Comparison of ENCODE assay signal across 9 mouse cellular contexts in the genomic region with DNA sequence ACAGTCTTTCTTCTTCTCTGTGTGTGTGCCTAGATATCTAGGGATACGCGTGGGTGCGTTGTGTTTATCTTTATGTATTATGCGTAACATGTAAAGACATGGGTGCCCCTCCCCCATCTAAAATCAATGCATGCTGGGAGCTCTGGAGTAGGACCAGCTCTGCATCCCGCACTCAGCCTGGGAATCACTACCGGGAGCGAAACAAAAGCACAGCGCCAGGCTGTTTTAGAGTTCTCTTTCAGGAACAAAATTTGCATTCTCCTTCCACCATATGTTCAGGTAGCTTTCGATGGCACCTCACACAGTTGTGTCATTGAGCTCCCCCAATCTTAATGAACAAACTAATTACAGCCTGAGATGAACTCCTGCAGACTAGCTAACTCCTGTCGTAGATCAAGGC.
"Had no signal": no experiment of that assay in that cellular context is flagged by ENCODE, and none has a peak within 500 bp of the region (broad histone marks: within the 10 kb centered on the region; RNA-seq: fewer than 3 reads in every experiment).

No protein-coding gene starts in this region.

- H3K36me3 ChIP-seq: limb, embryonic 13.5 days; stomach, embryonic 15.5 days had no signal

- H3K9ac ChIP-seq: limb, embryonic 13.5 days; liver, embryonic 14.5 days; stomach, embryonic 15.5 days had no signal

- H3K4me2 ChIP-seq: limb, embryonic 13.5 days; stomach, embryonic 15.5 days had no signal

- H3K4me3 ChIP-seq: layer of hippocampus, adult 2 months; limb, embryonic 13.5 days; stomach, embryonic 15.5 days had no signal

- H3K27ac ChIP-seq: layer of hippocampus, adult 2 months; limb, embryonic 13.5 days; liver, embryonic 14.5 days; stomach, embryonic 15.5 days had no signal

- DNase-seq: kidney, postnatal 10 days; kidney, postnatal 4 days; lung, adult 18-20 months; thymus, adult 2 months; thymus, postnatal 36 days had no signal

- H3K27me3 ChIP-seq: limb, embryonic 13.5 days; stomach, embryonic 15.5 days had no signal

- H3K4me1 ChIP-seq: stomach, embryonic 15.5 days had no signal

- H3K9me3 ChIP-seq: limb, embryonic 13.5 days; stomach, embryonic 15.5 days had no signal
